Mouse (Mus musculus): ENCODE data around the gene Gnb1.

GRCm38 (mm10) chr4:155591012-155591719 lies 100.0 kb downstream of the Gnb1 start:
- TF ChIP-seq POLR2A (IDR thresholded peaks at IDR 0.05; ENCODE audit: insufficient read depth, low read length), result no peak
- no peak for TF ChIP-seq CTCF (IDR thresholded peaks at IDR 0.05; ENCODE audit: low read depth, low read length)
